Mouse (Mus musculus) mesoderm, embryonic 11.5 days (tissue): ENCODE measurements around the gene Dnajc3.

Source experiments
- DNase-seq: peaks from one replicate; pipeline ENCODE4 v3.0.0-alpha.2; 2012; ENCODE audit warnings: low read depth, low spot score

Dnajc3 gene

GRCm38 (mm10) chr14:118937533-118938492 is at the start of gene Dnajc3:
Gene Dnajc3, plus strand, starts transcription at chr14:118937976.
- DNase-seq, result peak; percentile 98

- no peak for DNase-seq
Observed at GRCm38 (mm10) chr14:118890101-118890500, 47.7 kb upstream of the Dnajc3 start.

- DNase-seq, result no peak
Observed at GRCm38 (mm10) chr14:118895228-118895627, 42.5 kb upstream of the Dnajc3 start.

- DNase-seq, result no peak
Observed at GRCm38 (mm10) chr14:118895655-118896054, 42.1 kb upstream of the Dnajc3 start.

- no peak for DNase-seq
Observed at GRCm38 (mm10) chr14:118899940-118900339, 37.8 kb upstream of the Dnajc3 start.

- no peak for DNase-seq
Observed at GRCm38 (mm10) chr14:118900911-118901310, 36.9 kb upstream of the Dnajc3 start.

- no peak for DNase-seq
Observed at GRCm38 (mm10) chr14:118903397-118903796, 34.4 kb upstream of the Dnajc3 start.

GRCm38 (mm10) chr14:118903867-118904562 is 33.8 kb upstream of the Dnajc3 start:
- peak; percentile 16 for DNase-seq

- DNase-seq, result no peak
Observed at GRCm38 (mm10) chr14:118907592-118907991, 30.2 kb upstream of the Dnajc3 start.

GRCm38 (mm10) chr14:118909872-118910271 is 27.9 kb upstream of the Dnajc3 start:
- DNase-seq, result no peak

GRCm38 (mm10) chr14:118910332-118911222 is 27.2 kb upstream of the Dnajc3 start:
- peak; percentile 61 for DNase-seq

GRCm38 (mm10) chr14:118911521-118911920 is 26.3 kb upstream of the Dnajc3 start:
- DNase-seq, result no peak

- DNase-seq, result no peak
Observed at GRCm38 (mm10) chr14:118913651-118914050, 24.1 kb upstream of the Dnajc3 start.

- DNase-seq, result no peak
Observed at GRCm38 (mm10) chr14:118919025-118919424, 18.8 kb upstream of the Dnajc3 start.

GRCm38 (mm10) chr14:118920654-118921053 is 17.1 kb upstream of the Dnajc3 start:
- DNase-seq, result no peak

- no peak for DNase-seq
Observed at GRCm38 (mm10) chr14:118922251-118922650, 15.5 kb upstream of the Dnajc3 start.

- DNase-seq, result no peak
Observed at GRCm38 (mm10) chr14:118922667-118923184, 15.1 kb upstream of the Dnajc3 start.

GRCm38 (mm10) chr14:118924673-118925615 is 12.8 kb upstream of the Dnajc3 start, which contains the start of gene Dzip1:
Gene Dzip1, minus strand, starts transcription at chr14:118925460.
- peak; percentile 93 for DNase-seq

GRCm38 (mm10) chr14:118928565-118928964 is 9.2 kb upstream of the Dnajc3 start:
- no peak for DNase-seq

GRCm38 (mm10) chr14:118929779-118930178 is 8.0 kb upstream of the Dnajc3 start:
- DNase-seq, result no peak
